Mouse (Mus musculus) telencephalon, adult 2 months (tissue): Measurements from ENCODE around the gene Ninj2.
A peak's percentile ranks its signal among the peaks of the same experiment; 100 is the strongest.

ENCODE experiments used
- DNase-seq: peaks from one replicate; pipeline ENCODE4 v3.0.0-alpha.2; 2011; ENCODE audit warnings: low read depth, low spot score

The Ninj2 gene

GRCm38 (mm10) chr6:120197964-120198363 lies 104.8 kb downstream of the Ninj2 start:
- DNase-seq: no peak

- no peak for DNase-seq
Observed at GRCm38 (mm10) chr6:120199638-120200394, 106.7 kb downstream of the Ninj2 start.

DNA sequence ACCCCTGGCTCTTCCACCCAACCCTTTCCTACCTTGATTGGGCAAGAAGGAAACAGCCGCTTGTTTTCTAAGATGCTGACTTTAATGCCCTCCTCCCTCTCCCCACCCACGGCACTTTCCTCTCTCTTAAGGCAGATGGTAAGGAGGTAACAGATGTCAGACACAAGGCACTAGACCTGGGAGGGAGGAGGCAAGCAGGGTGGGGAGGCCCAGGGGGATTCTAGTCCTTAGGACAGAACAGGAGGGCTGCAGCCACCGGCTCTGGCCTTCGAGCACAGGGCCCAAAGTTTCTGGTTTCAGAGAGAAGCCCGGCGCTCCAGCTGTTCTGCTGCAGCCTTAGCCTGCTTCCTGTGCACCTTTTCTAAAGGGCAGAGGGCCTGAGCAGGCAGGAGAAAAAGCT lies 108.8 kb downstream of the Ninj2 start:
- DNase-seq: no peak

DNA sequence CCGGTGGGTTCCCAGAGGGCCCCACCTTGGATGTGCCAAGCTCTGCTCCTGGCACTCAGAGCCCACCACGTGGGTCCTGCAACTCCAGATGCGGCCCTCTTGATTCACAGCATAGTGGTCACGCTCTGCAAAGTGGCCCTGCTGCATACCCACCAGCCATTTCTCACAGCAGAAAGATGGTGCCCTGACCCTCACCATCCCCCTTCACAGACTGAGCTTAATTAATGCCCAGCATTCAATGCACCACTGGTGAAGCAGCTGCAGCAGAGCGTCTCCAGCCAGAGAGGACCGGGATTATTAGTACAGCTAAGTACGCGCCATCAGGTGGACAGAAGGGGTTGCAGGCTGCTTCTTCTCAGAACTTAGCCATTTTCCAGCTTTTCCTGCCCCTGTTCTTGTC lies 109.3 kb downstream of the Ninj2 start:
- no peak for DNase-seq

- no peak for DNase-seq
Observed at GRCm38 (mm10) chr6:120206586-120206985, 113.4 kb downstream of the Ninj2 start.

GRCm38 (mm10) chr6:120211536-120211935 lies 118.4 kb downstream of the Ninj2 start:
- no peak for DNase-seq

DNA sequence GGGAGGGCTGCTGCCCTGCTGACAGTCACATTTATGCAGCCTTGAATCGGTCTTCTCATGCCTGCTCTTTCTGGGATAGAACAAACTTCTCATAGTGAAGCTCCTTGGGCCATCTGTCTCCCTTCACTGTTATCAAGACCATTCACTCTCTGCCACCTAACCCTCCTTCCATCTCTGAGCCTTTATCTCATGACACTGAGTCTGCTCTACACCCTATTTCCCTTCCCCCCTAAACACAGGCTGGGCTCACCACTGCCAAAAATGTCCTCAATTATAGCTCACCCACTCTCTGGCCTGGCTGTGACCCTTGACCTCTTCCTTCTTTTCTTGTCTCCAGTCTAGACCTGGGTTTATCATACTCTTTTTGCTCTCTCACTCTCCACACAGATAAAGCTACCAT lies 123.6 kb downstream of the Ninj2 start:
- no peak for DNase-seq

- DNase-seq: no peak
Observed at GRCm38 (mm10) chr6:120219281-120219680, 126.1 kb downstream of the Ninj2 start.

DNA sequence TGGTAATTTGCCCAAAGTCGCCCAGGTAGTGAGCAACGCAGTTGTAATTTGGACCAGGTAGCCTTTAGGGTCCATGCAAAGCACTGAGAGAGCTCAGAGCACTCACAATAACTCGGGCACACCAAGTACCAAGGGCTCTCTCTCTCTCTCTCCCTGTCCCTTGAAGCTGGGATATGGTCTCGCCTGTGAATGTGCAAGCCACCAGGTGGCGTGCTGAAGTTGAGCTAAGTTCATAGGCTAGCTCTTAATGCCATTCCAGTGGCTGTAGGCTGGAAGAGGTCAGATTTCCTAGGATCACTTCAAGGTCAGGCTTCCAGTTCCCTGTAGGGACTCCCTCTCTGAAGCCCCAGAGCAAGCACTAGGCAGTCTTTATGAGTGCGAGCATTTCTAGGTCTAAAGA lies 129.5 kb downstream of the Ninj2 start:
- DNase-seq: peak; percentile 18

DNA sequence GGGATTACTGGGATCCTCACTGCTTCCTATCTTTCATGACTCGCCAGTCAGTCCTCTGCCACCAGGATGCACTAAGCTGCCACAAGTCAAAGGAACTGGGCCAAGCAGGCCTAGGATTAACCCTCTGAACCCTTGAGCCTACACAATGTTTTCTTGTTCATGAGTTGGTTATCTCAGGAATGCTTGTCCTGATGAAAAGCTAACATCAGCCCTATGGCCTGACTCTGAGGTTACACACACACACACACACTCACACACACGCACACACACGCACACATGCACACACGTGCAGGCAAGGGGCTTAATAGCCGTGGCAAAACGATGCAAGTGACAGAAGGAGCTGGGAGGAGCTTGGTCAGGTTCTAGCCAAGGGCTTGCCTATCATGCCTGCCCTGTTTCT lies 132.2 kb downstream of the Ninj2 start:
- DNase-seq: no peak

DNA sequence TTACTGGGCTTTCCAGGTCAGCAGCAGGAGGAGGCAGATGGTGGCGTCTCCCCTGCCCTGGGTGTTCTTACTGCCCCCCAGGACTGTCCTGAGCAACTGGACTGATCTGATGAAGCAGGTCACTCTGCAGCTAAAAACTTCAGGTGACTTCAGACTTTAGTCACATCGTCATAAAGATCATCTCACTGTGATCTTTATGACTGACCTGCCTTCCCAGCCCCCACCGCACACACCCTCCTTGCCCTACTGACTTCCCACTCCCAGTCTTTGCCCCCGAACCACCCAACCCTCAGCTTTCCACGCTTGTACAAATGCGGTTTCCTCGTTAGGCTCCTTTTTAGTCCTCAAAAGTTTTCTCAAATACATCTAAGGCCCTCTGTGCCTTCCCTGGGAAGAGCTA lies 133.9 kb downstream of the Ninj2 start:
- no peak for DNase-seq

GRCm38 (mm10) chr6:120229806-120230205 lies 136.7 kb downstream of the Ninj2 start:
- no peak for DNase-seq

- DNase-seq: no peak
Observed at GRCm38 (mm10) chr6:120230441-120230840, 137.3 kb downstream of the Ninj2 start.

- DNase-seq: no peak
Observed at GRCm38 (mm10) chr6:120232885-120233284, 139.7 kb downstream of the Ninj2 start.

GRCm38 (mm10) chr6:120235874-120236273 lies 142.7 kb downstream of the Ninj2 start:
- DNase-seq: no peak

DNA sequence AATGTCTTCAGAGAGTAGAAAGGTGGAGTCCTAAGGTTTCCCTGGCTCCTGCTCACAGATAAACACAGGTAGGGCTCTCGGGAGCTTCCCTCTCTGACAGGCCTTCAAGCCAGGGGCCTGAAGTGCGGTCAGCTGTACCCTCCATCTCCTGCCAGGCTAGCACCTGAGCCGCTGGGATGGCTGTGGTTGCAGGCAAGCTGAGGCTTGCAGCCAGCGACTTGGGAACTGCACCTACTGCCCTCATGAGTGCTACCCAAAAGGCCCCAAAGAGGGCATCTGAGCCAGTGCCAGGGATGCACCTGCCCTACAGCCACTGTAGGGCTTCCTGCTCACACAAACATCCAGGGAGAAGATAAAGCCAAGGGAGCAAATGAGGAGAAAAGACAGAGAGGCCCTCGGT lies 147.3 kb downstream of the Ninj2 start:
- DNase-seq: no peak

DNA sequence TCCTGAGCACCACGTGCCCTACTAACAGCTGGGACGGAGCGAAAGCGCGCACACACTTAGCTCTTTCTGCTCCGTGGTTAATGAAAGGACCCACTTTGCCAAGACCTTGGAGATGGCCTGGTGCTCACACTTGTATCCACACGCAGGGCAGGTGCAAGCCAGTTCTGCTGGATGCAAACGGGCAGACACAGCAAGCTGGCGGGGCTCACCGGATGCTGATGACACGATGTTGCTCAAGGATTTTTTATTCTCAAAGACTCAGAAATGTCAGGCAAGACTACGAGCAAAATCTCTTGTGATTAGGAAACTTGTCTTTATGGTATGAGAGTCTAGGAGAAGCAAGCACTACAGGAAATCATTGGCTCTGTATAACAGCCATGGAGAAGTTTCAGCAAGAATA lies 148.3 kb downstream of the Ninj2 start:
- no peak for DNase-seq

GRCm38 (mm10) chr6:120242530-120242929 lies 149.4 kb downstream of the Ninj2 start:
- no peak for DNase-seq

- DNase-seq: no peak
Observed at GRCm38 (mm10) chr6:120243250-120243649, 150.1 kb downstream of the Ninj2 start.

GRCm38 (mm10) chr6:120246676-120247075 lies 153.5 kb downstream of the Ninj2 start:
- DNase-seq: no peak

DNA sequence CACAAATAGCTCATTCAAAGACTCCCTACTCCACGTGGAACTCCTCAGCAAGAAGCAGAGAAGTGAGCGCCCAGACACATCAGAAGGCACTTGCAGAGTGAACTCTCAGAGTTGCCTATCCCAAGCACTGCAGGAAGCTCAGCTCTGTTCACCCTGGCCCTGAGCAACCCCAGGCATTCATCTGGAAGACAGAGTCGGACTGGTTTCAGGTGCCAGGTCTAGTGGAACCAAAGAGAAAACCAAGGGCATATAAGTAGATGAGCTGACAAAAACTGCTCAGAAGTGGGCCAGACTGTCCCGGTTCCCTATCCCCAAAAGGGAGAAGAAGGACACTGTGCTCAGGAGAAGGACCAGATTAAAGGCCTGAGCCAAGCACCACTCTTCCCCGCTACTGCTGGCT lies 156.7 kb downstream of the Ninj2 start:
- DNase-seq: no peak
